8 mouse cellular contexts compared by ENCODE assay signal in the genomic region with DNA sequence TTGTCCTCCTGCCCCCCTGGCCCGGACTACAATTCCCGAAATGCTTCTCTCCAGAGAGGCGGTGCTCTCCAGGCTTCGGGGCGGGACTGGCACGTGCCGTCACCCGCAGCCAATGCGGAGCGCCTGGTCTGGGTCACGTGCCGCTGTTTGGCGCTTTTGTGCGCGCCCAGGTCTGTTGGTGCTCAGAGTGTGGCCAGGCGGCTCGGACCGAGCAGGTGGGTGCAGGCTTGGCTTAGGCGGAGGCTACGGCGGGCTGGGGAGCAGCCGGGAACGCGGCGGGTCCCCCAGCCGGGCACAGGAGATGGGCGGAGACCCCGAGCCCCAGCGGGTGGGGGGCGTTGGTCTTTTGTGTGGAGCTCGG. TPM values are rescaled to one million over a fixed set of nuclear protein-coding genes. Genes with fewer than 3 reads are reported as not detected.
DNase-seq lines count a peak whose midpoint lies in the region; ATAC-seq and TF ChIP-seq lines count a peak whose summit lies in the region.

TSS of gene Stmn1 (plus strand) at position 106 of the 361 bp plus-strand sequence.

- no peaks in the 10 kb centered on the region; the same call in 1 of the 2 replicates for H3K9me3 ChIP-seq in heart, embryonic 11.5 days (replicated peaks; ENCODE audit: control insufficient read depth, low read length)
- no peaks in the 10 kb centered on the region for H3K9me3 ChIP-seq in kidney, embryonic 16.5 days (ENCODE audit: low read length)

- H3K27ac ChIP-seq in bone marrow macrophage, adult 2 months (ENCODE audit: insufficient read depth, low read depth, low read length): peak within 1 kb of the TSS; percentile 63
- peak within 1 kb of the TSS; percentile 19; the same call in 1 of the 2 replicates for H3K27ac ChIP-seq in embryonic fibroblast, embryonic 13.5 days (ENCODE audit: insufficient read depth, low read length)
- H3K27ac ChIP-seq in heart, embryonic 11.5 days (ENCODE audit: low read depth, low read length): peak within 1 kb of the TSS; percentile 89
- H3K27ac ChIP-seq in kidney, embryonic 16.5 days (ENCODE audit: low read length): peak within 1 kb of the TSS; percentile 96
- H3K27ac ChIP-seq in liver, adult 2 months (replicated peaks; ENCODE audit: insufficient read depth, low read depth, low read length): no peak within 1 kb of the TSS

- H3K4me2 ChIP-seq in heart, embryonic 11.5 days: peak within 1 kb of the TSS; percentile 99
- H3K4me2 ChIP-seq in kidney, embryonic 16.5 days (replicated peaks; ENCODE audit: low read depth, low read length): peak within 1 kb of the TSS; percentile 72
- H3K4me2 ChIP-seq in myocyte (ENCODE audit: low read depth): peak within 1 kb of the TSS; percentile 93

- no peaks in the 10 kb centered on the region for H3K79me2 ChIP-seq in liver, adult 2 months (ENCODE audit: control insufficient read depth, insufficient read depth, low read length)
- peaks cover 20% of the 10 kb centered on the region for H3K79me2 ChIP-seq in myocyte (ENCODE audit: control insufficient read depth, insufficient read depth)

- H3K4me3 ChIP-seq in bone marrow macrophage, adult 2 months (ENCODE audit: insufficient read depth, low read length): peak within 1 kb of the TSS; percentile 82
- peak within 1 kb of the TSS; percentile 64 for H3K4me3 ChIP-seq in embryonic fibroblast, embryonic 13.5 days (ENCODE audit: insufficient read depth, low read length)
- H3K4me3 ChIP-seq in heart, embryonic 11.5 days (ENCODE audit: low read depth, low read length): peak within 1 kb of the TSS; percentile 74
- H3K4me3 ChIP-seq in kidney, embryonic 16.5 days (ENCODE audit: low read length): peak within 1 kb of the TSS; percentile 94
- peak within 1 kb of the TSS; percentile 69 for H3K4me3 ChIP-seq in liver, adult 2 months (ENCODE audit: insufficient read depth, low read depth, low read length)
- H3K4me3 ChIP-seq in myocyte: peak within 1 kb of the TSS; percentile 33

- H3K27me3 ChIP-seq in heart, embryonic 11.5 days (ENCODE audit: control insufficient read depth, insufficient read depth, low read length): no peaks in the 10 kb centered on the region
- H3K27me3 ChIP-seq in kidney, embryonic 16.5 days (ENCODE audit: insufficient read depth, low read length): no peaks in the 10 kb centered on the region
- H3K27me3 ChIP-seq in liver, adult 2 months (ENCODE audit: control insufficient read depth, insufficient read depth, low read length): no peaks in the 10 kb centered on the region
- no peaks in the 10 kb centered on the region for H3K27me3 ChIP-seq in myocyte (ENCODE audit: control insufficient read depth, insufficient read depth, insufficient read length)
- no peaks in the 10 kb centered on the region for H3K27me3 ChIP-seq in splenic B cell, adult 2 months (ENCODE audit: control insufficient read depth, insufficient read depth, low read length, poor library complexity, severe bottlenecking)

- no peak for TF ChIP-seq CTCF in bone marrow macrophage, adult 2 months (IDR thresholded peaks at IDR 0.05; ENCODE audit: low read depth, low read length)
- TF ChIP-seq CTCF in embryonic fibroblast, embryonic 13.5 days (IDR thresholded peaks at IDR 0.05; ENCODE audit: borderline replicate concordance, insufficient read depth, low read length): no peak
- TF ChIP-seq CTCF in liver, adult 2 months (IDR thresholded peaks at IDR 0.05; ENCODE audit: low read depth, low read length): no peak

- WGBS in heart, embryonic 11.5 days (ENCODE audit: insufficient replicate concordance): under 1% methylated on average over 31 of the region's 31 CpGs
- under 1% methylated on average over 30 of the region's 31 CpGs for WGBS in kidney, embryonic 16.5 days
- WGBS in liver, adult 2 months: 1% methylated on average over 31 of the region's 31 CpGs

- peak within 1 kb of the TSS; percentile 30 for H3ac ChIP-seq in myocyte (ENCODE audit: control insufficient read depth, insufficient read length)

- peaks cover 9% of the 10 kb centered on the region for H3K36me3 ChIP-seq in heart, embryonic 11.5 days (ENCODE audit: control insufficient read depth, insufficient read depth, low read length)
- H3K36me3 ChIP-seq in kidney, embryonic 16.5 days (ENCODE audit: insufficient read depth, low read length): peaks cover 23% of the 10 kb centered on the region
- H3K36me3 ChIP-seq in liver, adult 2 months (ENCODE audit: control insufficient read depth, insufficient read depth, low read length): no peaks in the 10 kb centered on the region
- no peaks in the 10 kb centered on the region for H3K36me3 ChIP-seq in myocyte (ENCODE audit: control insufficient read depth, insufficient read depth)
- H3K36me3 ChIP-seq in splenic B cell, adult 2 months (ENCODE audit: control insufficient read depth, insufficient read depth, low read length, poor library complexity, severe bottlenecking): no peaks in the 10 kb centered on the region

- peaks cover 5% of the 10 kb centered on the region for H3K4me1 ChIP-seq in bone marrow macrophage, adult 2 months (ENCODE audit: control insufficient read depth, insufficient read depth, low read length)
- H3K4me1 ChIP-seq in embryonic fibroblast, embryonic 13.5 days (ENCODE audit: control insufficient read depth, insufficient read depth, low read length): no peaks in the 10 kb centered on the region; the same call in 1 of the 2 replicates
- peaks cover 9% of the 10 kb centered on the region; the same call in 1 of the 2 replicates for H3K4me1 ChIP-seq in heart, embryonic 11.5 days (ENCODE audit: control insufficient read depth, insufficient read depth, low read length)
- H3K4me1 ChIP-seq in kidney, embryonic 16.5 days (ENCODE audit: insufficient read depth, low read length): peaks cover 18% of the 10 kb centered on the region; the same call in 1 of the 2 replicates
- H3K4me1 ChIP-seq in liver, adult 2 months (ENCODE audit: control insufficient read depth, insufficient read depth, low read length): peaks cover 4% of the 10 kb centered on the region

- ATAC-seq in heart, embryonic 11.5 days (replicated peaks; ENCODE audit: insufficient number of reproducible peaks, low FRiP score, low TSS enrichment): peak; percentile 95
- peak; percentile 98 for ATAC-seq in kidney, embryonic 16.5 days (ENCODE audit: low FRiP score, low TSS enrichment)

- 0 out of 2 replicates have a peak, but pooled peaks have one; percentile 58 for TF ChIP-seq POLR2A in bone marrow macrophage, adult 2 months (IDR thresholded peaks at IDR 0.05; ENCODE audit: borderline replicate concordance, low read depth, low read length)
- TF ChIP-seq POLR2A in embryonic fibroblast, embryonic 13.5 days (IDR thresholded peaks at IDR 0.05; ENCODE audit: low read depth, low read length): peak; percentile 98
- peak; percentile 97 for TF ChIP-seq POLR2A in liver, adult 2 months (IDR thresholded peaks at IDR 0.05; ENCODE audit: extremely low read depth, insufficient read depth, low read length)
- TF ChIP-seq POLR2A in myocyte (IDR thresholded peaks at IDR 0.05; ENCODE audit: insufficient read length, low read depth): peak; percentile 99

- peak; percentile 95 for DNase-seq in A20 (ENCODE audit: low read depth, low spot score)
- peak; percentile 80 for DNase-seq in liver, adult 2 months (ENCODE audit: extremely low read depth, low read depth, low spot score)
- DNase-seq in splenic B cell, adult 2 months (ENCODE audit: low read depth, low spot score): peak; percentile 94

- H3K9ac ChIP-seq in heart, embryonic 11.5 days (ENCODE audit: low read depth, low read length): peak within 1 kb of the TSS; percentile 92
- H3K9ac ChIP-seq in kidney, embryonic 16.5 days (replicated peaks; ENCODE audit: low read length): peak within 1 kb of the TSS; percentile 93
- peak within 1 kb of the TSS; percentile 55 for H3K9ac ChIP-seq in liver, adult 2 months (ENCODE audit: low read depth, low read length)

TF ChIP-seq in myocyte, 11 proteins besides CTCF, POLR2A, EP300 and RAD21:
- peak; percentile 97 for TF ChIP-seq POLR2AphosphoS2 (IDR thresholded peaks at IDR 0.05; ENCODE audit: insufficient read length, low read depth)
- no peak for TF ChIP-seq REST (IDR thresholded peaks at IDR 0.05; ENCODE audit: insufficient read depth, insufficient read length)
- TF ChIP-seq SRF (IDR thresholded peaks at IDR 0.05; ENCODE audit: control insufficient read depth, insufficient read length, low read depth): peak; percentile 47
- no peak for TF ChIP-seq TCF12 (IDR thresholded peaks at IDR 0.05; ENCODE audit: insufficient read depth, poor library complexity, severe bottlenecking)
- TF ChIP-seq USF1 (IDR thresholded peaks at IDR 0.05; ENCODE audit: low read depth): peak; percentile 99
- peak in 2 of 3 experiments; percentile 10 to 40 for TF ChIP-seq MYOG (IDR thresholded peaks at IDR 0.05; ENCODE audit: control insufficient read depth in 1 of 3, insufficient read depth in 1 of 3, insufficient read length in 2 of 3, low read depth in 2 of 3)
- peak in 1 of 3 experiments; percentile 55 for TF ChIP-seq MYOD1 (IDR thresholded peaks at IDR 0.05; ENCODE audit: control insufficient read depth in 1 of 3, insufficient read length in 2 of 3, low read depth in 2 of 3)
- peak; percentile 60 for TF ChIP-seq E2F4 (IDR thresholded peaks at IDR 0.05; ENCODE audit: insufficient read depth)

RNA-seq across cellular contexts. Expression of gene Stmn1, which starts in this region (rescaled TPM):
- 314 and 367 TPM in 2 replicates for polyA plus RNA-seq in bone marrow macrophage, adult 2 months (2012; ENCODE audit: insufficient read depth, insufficient read length, missing spikeins)
- polyA plus RNA-seq in embryonic fibroblast, embryonic 13.5 days (2011; ENCODE audit: insufficient read length, low read depth, missing spikeins): 142 and 293 TPM in 2 replicates
- polyA plus RNA-seq in heart, embryonic 11.5 days (2014; fragmentation: Nextera tagmentation; extraction: Ambion mirVana): 962 and 991 TPM in 2 replicates
- 1,595 and 1,651 TPM in 2 replicates for polyA plus RNA-seq in kidney, embryonic 16.5 days (2015; fragmentation: Nextera tagmentation; extraction: Ambion mirVana)
- total RNA-seq in liver, adult 2 months (2014; rRNA removed): 4.4 and 12.8 TPM in 2 replicates
- polyA plus RNA-seq in liver, adult 2 months (2012; rRNA removed): 0.49 and 2.8 TPM in 2 replicates
- polyA plus RNA-seq in myocyte (2012; fragmentation: generic; extraction: Trizol): 213 TPM

Comparison
In these comparisons a context has a peak if more than half of its experiments do, and no peak if none do; other contexts are left out.
1. RNA of gene Stmn1 (polyA plus RNA-seq): 1,595 to 1,651 TPM in kidney, embryonic 16.5 days, 962 to 991 TPM in heart, embryonic 11.5 days, 314 to 367 TPM in bone marrow macrophage, adult 2 months, 142 to 293 TPM in embryonic fibroblast, embryonic 13.5 days and 213 TPM in myocyte (single experiment); 0.49 to 2.8 TPM in liver, adult 2 months; every median in the first group is over 10 times any median in the second.
2. H3K4me3 ChIP-seq: peak in every context shown above with its lines; median percentile 94 in kidney, embryonic 16.5 days; 82 in bone marrow macrophage, adult 2 months; 74 in heart, embryonic 11.5 days; 69 in liver, adult 2 months; 64 in embryonic fibroblast, embryonic 13.5 days; 33 in myocyte.
3. Peak in every context shown above with its lines, with median percentiles within 50 percentile points of each other: DNase-seq, POLR2A ChIP-seq, H3K4me2 ChIP-seq and H3K9ac ChIP-seq.